Mouse (Mus musculus): ENCODE measurements at regions not wholly inside any gene's neighbourhood (a gene's known extent, or its start where the extent isn't known, plus 50 kb on each side); places are given as distances from the start of the nearest gene placed in this dataset.

DNA sequence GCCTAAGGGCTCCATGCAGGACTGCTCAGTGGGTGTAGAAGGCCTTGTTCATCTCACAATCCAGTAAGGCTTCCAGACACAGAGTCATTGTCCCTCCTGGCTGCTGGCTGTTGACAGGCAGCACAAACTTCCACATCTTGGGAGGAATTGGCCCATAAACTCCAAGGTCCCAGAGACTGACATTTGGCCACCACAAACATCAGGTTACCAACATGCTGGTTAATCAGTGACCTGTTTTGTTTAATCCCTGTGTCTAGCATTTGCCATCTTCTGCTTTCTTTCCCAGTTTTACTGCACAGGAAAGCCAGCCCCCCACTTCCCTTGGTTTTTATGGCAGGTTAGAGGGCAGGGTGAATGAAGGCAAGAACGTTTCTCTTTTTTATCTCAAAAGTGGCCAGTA lies 80.5 kb downstream of the Gm12689 start:
- Histone ChIP-seq H3K79me3 (ENCODE audit: low read depth) (no peaks in the 10 kb centered on the region), H3K27me3 (ENCODE audit: control insufficient read depth, insufficient read depth, insufficient read length) (peaks cover 9% of the 10 kb centered on the region), H3ac (ENCODE audit: control insufficient read depth, insufficient read length, low read depth) (no peak overlapping the region), H3K36me3 (ENCODE audit: control insufficient read depth, insufficient read depth) (no peaks in the 10 kb centered on the region), H3K79me2 (ENCODE audit: control insufficient read depth, insufficient read depth) (no peaks in the 10 kb centered on the region), H3K4me3 (ENCODE audit: insufficient read depth, poor library complexity, severe bottlenecking) (no peak overlapping the region)
- no peak for TF ChIP-seq CEBPB (IDR thresholded peaks at IDR 0.05; ENCODE audit: low read depth)
- no peak for TF ChIP-seq FOSL1 (IDR thresholded peaks at IDR 0.05; ENCODE audit: insufficient read depth, low read length, poor library complexity, severe bottlenecking)
- no peak for TF ChIP-seq CTCF (IDR thresholded peaks at IDR 0.05; ENCODE audit: control insufficient read depth, insufficient read depth, insufficient read length)
- TF ChIP-seq MYOG (IDR thresholded peaks at IDR 0.05; ENCODE audit: control insufficient read depth, extremely low read depth, insufficient read length) = no peak
- no peak for TF ChIP-seq USF1 (IDR thresholded peaks at IDR 0.05; ENCODE audit: low read depth)
- TF ChIP-seq MYOD1 (IDR thresholded peaks at IDR 0.05; ENCODE audit: control insufficient read depth, insufficient read length, low read depth) = no peak
- TF ChIP-seq MAX (IDR thresholded peaks at IDR 0.05) = no peak

DNA sequence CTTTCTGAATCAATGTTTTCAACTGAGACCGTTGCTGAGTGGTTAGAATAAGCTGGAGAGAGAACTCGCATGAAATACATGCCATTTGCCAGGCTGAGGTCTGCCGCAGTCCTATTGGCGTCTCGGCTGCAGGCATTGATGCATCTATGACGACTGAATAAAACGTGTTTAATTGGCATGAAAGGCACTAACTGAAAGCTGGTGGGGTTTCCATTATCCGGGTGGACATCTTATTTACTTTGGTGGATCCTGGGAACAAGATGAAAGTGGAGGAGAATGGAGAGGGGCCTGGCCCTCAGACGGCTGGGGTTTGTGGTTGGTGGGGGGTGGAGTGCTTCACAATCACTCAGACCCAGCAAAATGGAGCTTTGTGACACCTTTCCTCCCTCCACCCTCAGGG lies 81.2 kb downstream of the Gm12689 start:
- Histone ChIP-seq H3K27me3 (ENCODE audit: control insufficient read depth, insufficient read depth, insufficient read length) (peaks cover 9% of the 10 kb centered on the region), H3K4me3 (ENCODE audit: insufficient read depth, poor library complexity, severe bottlenecking) (no peak overlapping the region), H3K79me3 (ENCODE audit: low read depth) (no peaks in the 10 kb centered on the region), H3K79me2 (ENCODE audit: control insufficient read depth, insufficient read depth) (no peaks in the 10 kb centered on the region), H3ac (ENCODE audit: control insufficient read depth, insufficient read length, low read depth) (no peak overlapping the region), H3K36me3 (ENCODE audit: control insufficient read depth, insufficient read depth) (no peaks in the 10 kb centered on the region)
- no peak for TF ChIP-seq MYOD1 (IDR thresholded peaks at IDR 0.05; ENCODE audit: control insufficient read depth, insufficient read length, low read depth)
- no peak for TF ChIP-seq USF1 (IDR thresholded peaks at IDR 0.05; ENCODE audit: low read depth)
- TF ChIP-seq CEBPB (IDR thresholded peaks at IDR 0.05; ENCODE audit: low read depth) = no peak
- no peak for TF ChIP-seq MAX (IDR thresholded peaks at IDR 0.05)
- TF ChIP-seq FOSL1 (IDR thresholded peaks at IDR 0.05; ENCODE audit: insufficient read depth, low read length, poor library complexity, severe bottlenecking) = no peak
- no peak for TF ChIP-seq MYOG (IDR thresholded peaks at IDR 0.05; ENCODE audit: control insufficient read depth, extremely low read depth, insufficient read length)
- no peak for TF ChIP-seq CTCF (IDR thresholded peaks at IDR 0.05; ENCODE audit: control insufficient read depth, insufficient read depth, insufficient read length)

DNA sequence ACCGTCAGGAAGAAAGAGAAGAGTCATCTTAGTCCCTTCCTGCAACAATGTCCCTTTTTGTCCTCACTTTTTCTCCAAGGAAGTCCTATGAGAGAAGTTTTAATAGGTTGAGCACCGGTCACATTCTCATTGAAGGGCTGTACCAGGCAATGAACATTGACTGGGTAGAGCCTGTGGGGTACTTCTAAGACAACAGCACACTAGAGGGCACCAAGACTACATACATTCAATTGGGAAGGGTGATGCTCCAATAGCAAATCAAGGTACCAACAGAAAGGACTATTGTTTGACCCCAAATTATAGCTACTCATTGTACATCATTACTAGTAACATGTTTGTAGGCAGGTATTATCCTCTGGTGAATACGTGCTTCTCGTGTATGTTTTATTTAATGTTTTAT lies 84.3 kb downstream of the Gm12689 start:
- Histone ChIP-seq H3K4me3 (ENCODE audit: insufficient read depth, poor library complexity, severe bottlenecking) (no peak overlapping the region), H3K36me3 (ENCODE audit: control insufficient read depth, insufficient read depth) (no peaks in the 10 kb centered on the region), H3K27me3 (ENCODE audit: control insufficient read depth, insufficient read depth, insufficient read length) (peaks cover 6% of the 10 kb centered on the region), H3K79me2 (ENCODE audit: control insufficient read depth, insufficient read depth) (no peaks in the 10 kb centered on the region), H3ac (ENCODE audit: control insufficient read depth, insufficient read length, low read depth) (no peak overlapping the region), H3K79me3 (ENCODE audit: low read depth) (no peaks in the 10 kb centered on the region)
- TF ChIP-seq CTCF (IDR thresholded peaks at IDR 0.05; ENCODE audit: control insufficient read depth, insufficient read depth, insufficient read length) = no peak
- TF ChIP-seq MYOG (IDR thresholded peaks at IDR 0.05; ENCODE audit: control insufficient read depth, extremely low read depth, insufficient read length) = no peak
- no peak for TF ChIP-seq USF1 (IDR thresholded peaks at IDR 0.05; ENCODE audit: low read depth)
- no peak for TF ChIP-seq MAX (IDR thresholded peaks at IDR 0.05)
- TF ChIP-seq CEBPB (IDR thresholded peaks at IDR 0.05; ENCODE audit: low read depth) = no peak
- no peak for TF ChIP-seq FOSL1 (IDR thresholded peaks at IDR 0.05; ENCODE audit: insufficient read depth, low read length, poor library complexity, severe bottlenecking)
- no peak for TF ChIP-seq MYOD1 (IDR thresholded peaks at IDR 0.05; ENCODE audit: control insufficient read depth, insufficient read length, low read depth)

DNA sequence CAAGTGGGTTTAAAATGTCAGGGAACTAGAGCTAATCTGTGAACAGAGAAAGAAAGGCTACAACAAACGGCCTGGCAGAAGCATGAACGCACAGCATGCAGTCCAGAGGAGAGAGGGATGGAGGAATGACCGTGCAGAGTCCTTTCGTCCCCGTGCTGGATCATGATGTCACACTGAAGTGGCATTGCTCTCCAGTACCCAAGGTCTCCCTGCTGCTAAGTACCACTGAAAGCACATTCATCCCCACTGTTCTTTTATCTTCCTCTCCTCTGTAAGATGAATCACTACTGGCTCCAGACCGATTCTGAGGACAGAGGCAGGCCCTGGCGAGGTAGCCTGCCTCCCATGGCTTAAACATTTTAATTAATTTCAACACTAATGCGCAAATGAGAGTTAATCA lies 89.7 kb downstream of the Gm12689 start:
- Histone ChIP-seq H3K79me2 (ENCODE audit: control insufficient read depth, insufficient read depth) (no peaks in the 10 kb centered on the region), H3K4me3 (ENCODE audit: insufficient read depth, poor library complexity, severe bottlenecking) (no peak overlapping the region), H3ac (ENCODE audit: control insufficient read depth, insufficient read length, low read depth) (no peak overlapping the region), H3K79me3 (ENCODE audit: low read depth) (no peaks in the 10 kb centered on the region), H3K27me3 (ENCODE audit: control insufficient read depth, insufficient read depth, insufficient read length) (no peaks in the 10 kb centered on the region), H3K36me3 (ENCODE audit: control insufficient read depth, insufficient read depth) (no peaks in the 10 kb centered on the region)
- TF ChIP-seq CTCF (IDR thresholded peaks at IDR 0.05; ENCODE audit: control insufficient read depth, insufficient read depth, insufficient read length) = no peak
- TF ChIP-seq MAX (IDR thresholded peaks at IDR 0.05) = no peak
- TF ChIP-seq FOSL1 (IDR thresholded peaks at IDR 0.05; ENCODE audit: insufficient read depth, low read length, poor library complexity, severe bottlenecking) = no peak
- TF ChIP-seq MYOD1 (IDR thresholded peaks at IDR 0.05; ENCODE audit: control insufficient read depth, insufficient read length, low read depth) = no peak
- no peak for TF ChIP-seq CEBPB (IDR thresholded peaks at IDR 0.05; ENCODE audit: low read depth)

DNA sequence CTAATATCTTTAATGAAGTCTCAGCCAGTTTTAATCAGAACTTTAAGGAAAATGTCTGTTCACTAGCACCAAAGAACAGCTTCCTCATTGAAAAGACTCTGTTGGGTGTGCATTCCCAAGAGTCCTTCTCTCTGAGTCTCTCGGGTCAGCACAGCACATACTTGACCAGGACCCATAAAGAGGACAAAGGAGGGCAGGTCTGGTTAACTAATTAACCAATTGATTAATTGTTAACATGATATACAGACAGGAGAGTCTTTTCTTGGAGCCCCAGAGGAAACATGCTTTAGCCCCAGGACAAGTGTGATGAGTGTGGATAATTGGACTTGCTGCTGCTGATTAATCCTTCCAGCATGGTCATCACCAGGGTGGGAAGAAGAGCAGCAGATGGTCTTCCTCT lies 93.7 kb downstream of the Gm12689 start:
- Histone ChIP-seq H3K27me3 (ENCODE audit: control insufficient read depth, insufficient read depth, insufficient read length) (no peaks in the 10 kb centered on the region), H3K36me3 (ENCODE audit: control insufficient read depth, insufficient read depth) (no peaks in the 10 kb centered on the region), H3K4me3 (ENCODE audit: insufficient read depth, poor library complexity, severe bottlenecking) (no peak overlapping the region), H3K79me3 (ENCODE audit: low read depth) (no peaks in the 10 kb centered on the region), H3K79me2 (ENCODE audit: control insufficient read depth, insufficient read depth) (no peaks in the 10 kb centered on the region), H3ac (ENCODE audit: control insufficient read depth, insufficient read length, low read depth) (no peak overlapping the region)
- TF ChIP-seq MYOG (IDR thresholded peaks at IDR 0.05; ENCODE audit: control insufficient read depth, extremely low read depth, insufficient read length) (no peak), MYOD1 (IDR thresholded peaks at IDR 0.05; ENCODE audit: control insufficient read depth, insufficient read length, low read depth) (no peak), MAX (IDR thresholded peaks at IDR 0.05) (no peak), CTCF (IDR thresholded peaks at IDR 0.05; ENCODE audit: control insufficient read depth, insufficient read depth, insufficient read length) (no peak), USF1 (IDR thresholded peaks at IDR 0.05; ENCODE audit: low read depth) (no peak), FOSL1 (IDR thresholded peaks at IDR 0.05; ENCODE audit: insufficient read depth, low read length, poor library complexity, severe bottlenecking) (no peak), CEBPB (IDR thresholded peaks at IDR 0.05; ENCODE audit: low read depth) (no peak)

DNA sequence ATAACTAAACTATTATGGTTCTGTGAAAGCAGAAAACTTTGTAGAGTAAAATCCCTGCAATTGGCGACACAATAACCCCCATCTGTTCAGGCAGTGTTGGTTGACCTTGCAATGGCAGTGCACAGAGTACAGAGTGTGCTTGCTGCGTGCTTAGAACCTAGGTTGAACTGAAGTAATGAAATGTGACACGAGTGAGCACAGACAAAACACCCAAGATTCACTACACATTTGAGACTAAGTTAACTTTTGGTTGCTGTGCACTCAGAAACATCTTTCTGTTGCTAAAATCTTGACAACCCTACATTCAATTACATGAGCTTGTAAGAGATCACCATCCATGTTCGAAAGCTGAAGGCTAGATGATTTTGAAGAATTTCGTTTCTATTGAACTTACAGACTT lies 97.3 kb downstream of the Gm12689 start:
- TF ChIP-seq MYOD1 (IDR thresholded peaks at IDR 0.05; ENCODE audit: control insufficient read depth, insufficient read length, low read depth) (no peak), MYOG (IDR thresholded peaks at IDR 0.05; ENCODE audit: control insufficient read depth, extremely low read depth, insufficient read length) (no peak), FOSL1 (IDR thresholded peaks at IDR 0.05; ENCODE audit: insufficient read depth, low read length, poor library complexity, severe bottlenecking) (no peak), USF1 (IDR thresholded peaks at IDR 0.05; ENCODE audit: low read depth) (no peak), CTCF (IDR thresholded peaks at IDR 0.05; ENCODE audit: control insufficient read depth, insufficient read depth, insufficient read length) (no peak), MAX (IDR thresholded peaks at IDR 0.05) (no peak), CEBPB (IDR thresholded peaks at IDR 0.05; ENCODE audit: low read depth) (no peak)
- no peak overlapping the region for H3K4me3 ChIP-seq (ENCODE audit: insufficient read depth, poor library complexity, severe bottlenecking)

More for the DNA sequence above, 97.3 kb downstream of the Gm12689 start:
- Histone ChIP-seq H3ac (ENCODE audit: control insufficient read depth, insufficient read length, low read depth) (no peak overlapping the region), H3K36me3 (ENCODE audit: control insufficient read depth, insufficient read depth) (no peaks in the 10 kb centered on the region), H3K79me3 (ENCODE audit: low read depth) (no peaks in the 10 kb centered on the region), H3K79me2 (ENCODE audit: control insufficient read depth, insufficient read depth) (no peaks in the 10 kb centered on the region), H3K27me3 (ENCODE audit: control insufficient read depth, insufficient read depth, insufficient read length) (no peaks in the 10 kb centered on the region)
